Mouse (Mus musculus) CD4-positive naive resting alpha-beta T cell, adult 57 days (primary cell): ENCODE results near the gene Faim2. TPM values are rescaled to one million over a fixed set of nuclear protein-coding genes. Genes with fewer than 3 reads are reported as not detected.

Experiments
- total RNA-seq: library from RNA; stranded (reverse); gene quantifications from one replicate; pipeline ENCODE4 v1.2.4, GENCODE M21; 2023

The Faim2 gene
- not detected for total RNA-seq

DNA sequence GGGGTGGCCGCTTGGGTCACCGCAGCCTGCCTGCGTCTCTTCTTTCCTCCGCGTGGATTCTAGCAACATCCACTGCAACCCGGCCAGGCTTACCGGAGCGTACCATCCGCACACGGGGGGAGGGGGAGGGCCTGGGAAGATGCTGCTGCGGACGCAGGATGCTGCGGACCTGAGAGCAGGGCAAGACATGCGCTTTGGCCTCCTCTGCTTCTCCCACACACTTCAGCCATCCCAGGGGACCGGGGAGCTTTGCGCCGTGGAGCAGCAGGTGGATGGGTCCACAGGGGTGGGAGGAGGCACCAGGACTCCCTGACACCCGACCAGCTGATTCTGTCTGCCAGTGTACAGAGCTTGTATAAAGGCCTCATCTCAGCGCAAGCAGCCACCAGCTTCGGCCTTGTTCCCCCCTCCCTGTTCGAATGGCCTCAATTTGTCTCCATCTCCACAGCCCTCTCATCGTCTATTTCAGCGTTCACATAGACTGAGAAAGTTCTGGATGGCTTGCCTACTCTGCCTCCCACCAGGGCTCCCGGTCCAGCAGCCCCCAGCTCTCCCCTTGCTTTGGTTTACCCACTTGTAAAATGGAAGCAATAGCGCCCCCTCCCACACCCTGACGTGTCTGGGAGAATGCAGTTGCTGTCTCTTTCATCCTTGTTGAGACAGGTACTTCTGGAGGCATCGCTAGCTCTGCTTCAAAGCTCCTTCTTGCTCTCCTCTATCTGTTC, at the start of gene Faim2:
Gene Faim2 (minus strand): TSS at position 537 of the 725 bp plus-strand sequence.

GRCm38 (mm10) chr15:99474576-99474926, 53.4 kb downstream of the Faim2 start, which contains the start of gene Bcdin3d:
TSS of gene Bcdin3d (minus strand) at chr15:99474730.

DNA sequence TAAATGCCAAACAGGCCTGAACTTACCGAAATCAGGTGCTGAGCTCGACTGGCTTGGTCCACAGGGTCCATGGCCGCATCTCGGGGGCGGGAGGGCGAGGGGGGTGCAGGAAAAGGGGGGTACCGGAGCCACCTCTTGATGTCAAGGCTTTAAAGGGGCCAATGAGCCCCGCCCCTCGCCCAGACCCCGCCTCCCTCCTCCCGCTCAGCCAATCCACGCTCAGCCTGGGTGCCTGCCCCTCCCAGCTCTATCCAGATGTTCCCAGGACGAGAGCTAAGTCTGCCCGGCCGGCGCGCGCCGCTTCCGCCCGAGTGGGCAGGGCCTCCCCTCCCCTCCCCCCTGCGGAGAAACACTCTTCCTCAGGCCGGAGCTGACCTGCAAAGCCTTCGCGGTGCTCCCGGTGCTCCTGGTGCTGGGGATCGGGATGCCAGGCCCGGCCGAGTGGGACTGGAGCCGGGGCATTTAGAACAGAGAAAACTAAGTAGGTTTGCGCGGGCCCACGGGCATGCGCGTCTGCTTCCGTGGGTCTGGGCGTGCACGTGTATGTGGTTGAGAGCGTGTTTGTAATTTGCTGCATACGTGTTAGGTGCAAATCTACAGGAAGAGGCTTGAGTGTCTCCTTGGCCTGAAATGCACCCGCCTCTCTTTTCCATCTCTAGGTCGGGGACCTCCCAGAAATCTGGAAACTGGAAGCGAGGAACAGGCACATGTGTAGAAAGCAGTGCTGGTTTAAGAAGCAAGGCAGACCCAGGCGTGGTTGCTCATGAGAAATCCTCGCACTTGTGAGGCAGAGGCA, 70.2 kb downstream of the Faim2 start, which contains the start of gene Nckap5l:
Gene Nckap5l (minus strand): TSS at position 143 of the 796 bp plus-strand sequence.

Other genes starting within 250 kb of the Faim2 start
- gene Prpf40b, start 233.1 kb downstream of the Faim2 start, total RNA-seq = 22.4 TPM
- gene Fam186b, start 232.3 kb downstream of the Faim2 start, total RNA-seq = 0.18 TPM
- 50.0 TPM for gene Fmnl3, start 157.7 kb downstream of the Faim2 start, total RNA-seq
- 425 TPM for gene Tmbim6, start 135.3 kb downstream of the Faim2 start, total RNA-seq
- gene Nckap5l, start 70.4 kb downstream of the Faim2 start, total RNA-seq = 45.3 TPM
- 7.4 TPM for gene Bcdin3d, start 53.4 kb downstream of the Faim2 start, total RNA-seq
- gene Aqp2, start 50.9 kb upstream of the Faim2 start, total RNA-seq = not detected
- not detected for gene Aqp5, start 62.6 kb upstream of the Faim2 start, total RNA-seq
- gene Aqp6, start 73.2 kb upstream of the Faim2 start, total RNA-seq = not detected
- 5.6 TPM for gene Racgap1, start 123.5 kb upstream of the Faim2 start, total RNA-seq
- not detected for gene Asic1, start 142.2 kb upstream of the Faim2 start, total RNA-seq
- 64.4 TPM for gene Smarcd1, start 174.0 kb upstream of the Faim2 start, total RNA-seq
- 2.7 TPM for gene Gm17349, start 177.3 kb upstream of the Faim2 start, total RNA-seq
- gene Gpd1, start 189.3 kb upstream of the Faim2 start, total RNA-seq = 1.1 TPM
- gene Cox14, start 197.5 kb upstream of the Faim2 start, total RNA-seq = 52.7 TPM
- gene Cers5, start 244.7 kb upstream of the Faim2 start, total RNA-seq = 61.0 TPM